Mouse (Mus musculus) brown adipose tissue, adult 24 weeks (tissue): Measurements from ENCODE around the gene Gsdme. TPM values are rescaled to one million over a fixed set of nuclear protein-coding genes. Genes with fewer than 3 reads are reported as not detected.

Experiments
- H3K27ac ChIP-seq: fragments of 200-500 bp; replicated peaks from 2 replicates; pipeline ENCODE4 v1.5.1; 2012; ENCODE audit warnings: low read depth, mild to moderate bottlenecking, low read length
- H3K4me1 ChIP-seq: fragments of 200-500 bp; 2 replicates; pipeline ENCODE4 v1.6.1; 2012; ENCODE audit warnings: low read length, mixed read lengths; ENCODE audit not compliant: control insufficient read depth, insufficient read depth, insufficient read length
- H3K4me3 ChIP-seq: fragments of 200-500 bp; 2 replicates; pipeline ENCODE4 v1.5.1; 2012; ENCODE audit warnings: low read depth, mild to moderate bottlenecking, low read length, moderate library complexity; ENCODE audit not compliant: insufficient read depth
- polyA plus RNA-seq: library from polyadenylated mRNA; stranded (reverse); fragments of >200 nt; gene quantifications from 2 replicates; pipeline ENCODE4 v1.2.4, GENCODE M21; 2012; ENCODE audit not compliant: missing spikeins, insufficient read depth, insufficient read length

Gene Gsdme
- polyA plus RNA-seq, 1 experiment: 0.95 TPM

DNA sequence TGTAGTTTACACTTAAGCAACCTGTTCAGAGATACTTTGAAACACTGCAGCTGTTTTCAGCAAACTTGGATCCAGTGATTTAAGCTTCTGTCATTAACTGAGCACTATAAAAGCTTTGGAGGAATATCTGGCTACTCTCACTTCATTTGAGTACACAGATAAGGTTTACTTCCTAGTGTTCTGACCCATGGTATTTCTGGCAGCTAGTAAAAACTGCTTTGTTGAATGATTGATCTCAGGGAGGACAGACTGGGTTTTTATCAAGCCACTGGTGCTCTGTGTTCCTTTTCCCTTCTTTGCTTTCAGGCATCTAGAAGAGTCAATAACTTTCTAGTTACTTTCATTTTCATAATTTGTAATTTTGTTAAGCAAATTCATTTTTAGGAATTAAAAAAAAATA, 74.3 kb downstream of the Gsdme start:
- Histone ChIP-seq H3K4me3 (no peak overlapping the region), H3K4me1 (no peaks in the 10 kb centered on the region), H3K27ac (no peak overlapping the region)

DNA sequence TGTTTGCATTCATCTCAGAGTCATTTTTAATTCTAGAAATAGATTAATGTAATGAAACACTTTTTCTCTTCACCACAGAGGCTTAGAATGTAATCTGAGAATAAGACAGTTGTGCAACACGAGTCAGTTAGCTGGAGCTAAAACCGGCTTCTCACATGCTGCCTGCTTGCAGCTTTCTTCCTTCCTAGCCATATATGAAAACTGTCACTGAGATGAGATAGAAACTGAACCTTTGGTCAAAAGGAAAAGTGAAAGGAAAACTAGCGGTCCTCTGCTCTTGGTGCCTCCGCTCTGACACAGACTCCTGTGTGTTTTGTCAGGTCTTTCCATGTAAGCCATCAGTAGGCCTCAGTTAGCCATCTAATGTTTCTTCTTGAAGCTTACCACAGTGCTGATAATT, 75.7 kb downstream of the Gsdme start:
- no peaks in the 10 kb centered on the region for H3K4me1 ChIP-seq
- H3K27ac ChIP-seq: peak overlapping the region; percentile 56; the same call in 1 of the 2 replicates
- 0 out of 2 replicates have a peak overlapping the region, but pooled peaks have one; percentile 30 for H3K4me3 ChIP-seq

DNA sequence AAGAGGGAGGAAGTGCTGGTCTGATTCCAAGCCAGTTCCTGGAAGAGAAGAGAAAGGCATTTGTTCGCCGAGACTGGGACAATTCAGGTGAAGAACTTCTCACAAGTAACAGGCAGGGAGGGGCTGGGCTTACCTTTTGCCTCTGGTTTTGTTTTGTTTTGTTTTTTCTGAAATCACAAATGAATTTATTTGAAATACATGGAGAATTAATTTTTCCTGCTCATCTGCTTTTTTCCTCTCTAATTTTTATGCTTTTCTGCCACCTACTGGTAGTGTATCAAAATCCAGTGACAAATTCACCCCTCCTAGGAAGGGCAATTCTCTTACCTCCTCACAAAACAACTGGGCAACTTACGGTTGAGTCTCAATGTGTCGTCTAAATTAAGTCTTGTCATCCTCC, 83.5 kb downstream of the Gsdme start:
- Histone ChIP-seq H3K4me1 (no peaks in the 10 kb centered on the region), H3K27ac (no peak overlapping the region), H3K4me3 (no peak overlapping the region)

- Histone ChIP-seq H3K4me1 (no peaks in the 10 kb centered on the region), H3K4me3 (no peak overlapping the region), H3K27ac (no peak overlapping the region)
Measured at GRCm38 (mm10) chr6:50175736-50176135, 87.9 kb downstream of the Gsdme start.

- Histone ChIP-seq H3K27ac (no peak overlapping the region), H3K4me3 (no peak overlapping the region), H3K4me1 (no peaks in the 10 kb centered on the region)
Measured at GRCm38 (mm10) chr6:50169771-50170170, 93.9 kb downstream of the Gsdme start.

DNA sequence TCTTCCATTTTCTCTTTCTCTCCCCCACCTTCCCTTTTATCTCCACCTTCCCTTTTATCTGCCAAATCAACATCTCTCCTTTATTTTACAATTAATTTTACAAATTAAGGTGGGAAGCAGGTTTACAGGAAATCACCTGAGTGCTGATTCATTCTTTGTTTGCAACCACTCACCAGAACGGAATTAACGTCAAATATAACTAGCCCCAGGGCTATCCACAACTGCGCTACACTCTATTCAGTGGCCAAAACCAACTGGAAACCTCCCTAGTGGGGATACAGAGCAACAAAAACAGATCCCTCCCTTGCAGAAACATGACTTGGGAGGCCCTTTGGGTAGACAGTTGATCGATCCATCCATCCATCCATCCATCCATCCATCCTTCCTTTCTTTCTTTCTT, 94.8 kb downstream of the Gsdme start:
- H3K4me3 ChIP-seq: no peak overlapping the region
- no peaks in the 10 kb centered on the region for H3K4me1 ChIP-seq
- no peak overlapping the region for H3K27ac ChIP-seq

DNA sequence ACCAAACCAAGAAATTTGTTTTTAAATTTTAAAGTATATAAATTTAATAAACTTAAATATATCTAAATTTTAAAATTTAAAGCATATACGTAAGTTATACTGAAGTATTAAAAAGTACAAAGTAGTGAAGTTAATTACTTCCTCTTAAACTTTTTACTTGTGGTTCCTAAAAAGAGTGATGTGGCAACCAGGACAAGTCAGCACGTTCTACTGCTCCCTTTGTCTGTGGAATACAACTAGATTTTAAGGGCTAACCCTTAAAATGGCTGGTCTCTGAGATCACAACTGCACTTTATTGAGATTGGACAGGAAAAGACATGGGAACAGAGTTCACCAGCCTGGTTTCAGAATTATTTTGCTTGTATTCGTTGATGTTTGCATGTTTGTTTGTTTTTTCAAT, 100.6 kb downstream of the Gsdme start:
- H3K4me3 ChIP-seq: no peak overlapping the region
- H3K27ac ChIP-seq: no peak overlapping the region
- H3K4me1 ChIP-seq: no peaks in the 10 kb centered on the region

DNA sequence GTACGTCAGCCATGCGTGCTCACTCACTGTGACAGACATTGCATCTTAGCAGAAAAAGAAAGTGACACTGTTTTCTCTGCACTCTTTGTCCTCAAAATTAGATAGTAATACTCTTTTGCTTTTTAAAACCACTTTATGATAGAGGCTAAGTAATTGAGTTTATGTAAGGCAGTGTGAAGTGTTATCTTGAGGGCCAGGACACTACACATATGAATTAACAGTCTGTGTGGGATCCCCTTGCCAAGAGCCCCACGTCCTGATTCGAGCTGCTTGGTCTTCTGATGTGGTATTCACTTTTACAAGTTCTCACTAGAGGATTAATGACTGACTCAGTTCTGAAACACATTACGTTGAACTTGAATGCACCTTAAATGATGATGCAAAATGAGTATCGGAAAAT, 103.8 kb downstream of the Gsdme start:
- Histone ChIP-seq H3K4me1 (no peaks in the 10 kb centered on the region), H3K4me3 (no peak overlapping the region), H3K27ac (no peak overlapping the region)

GRCm38 (mm10) chr6:50149378-50149777, 114.3 kb downstream of the Gsdme start:
- Histone ChIP-seq H3K4me1 (no peaks in the 10 kb centered on the region), H3K27ac (no peak overlapping the region), H3K4me3 (no peak overlapping the region)

- no peaks in the 10 kb centered on the region for H3K4me1 ChIP-seq
- no peak overlapping the region for H3K27ac ChIP-seq
- H3K4me3 ChIP-seq: no peak overlapping the region
Measured at GRCm38 (mm10) chr6:50146158-50146557, 117.5 kb downstream of the Gsdme start.

GRCm38 (mm10) chr6:50139526-50139925, 124.1 kb downstream of the Gsdme start:
- Histone ChIP-seq H3K4me3 (no peak overlapping the region), H3K27ac (no peak overlapping the region), H3K4me1 (no peaks in the 10 kb centered on the region)

Other genes starting within 250 kb of the Gsdme start
- 23.1 and 29.5 TPM in 2 replicates for gene Mpp6, start 153.6 kb downstream of the Gsdme start, polyA plus RNA-seq
- gene Osbpl3, start 192.3 kb upstream of the Gsdme start, polyA plus RNA-seq: 0.40 and 1.2 TPM in 2 replicates